Mouse (Mus musculus) lung, postnatal 36 days (tissue): ENCODE measurements around the gene Inha.

Experiments
- DNase-seq: peaks from one replicate; pipeline ENCODE4 v3.0.0; 2022; ENCODE audit warnings: mixed read lengths

The Inha gene

DNA sequence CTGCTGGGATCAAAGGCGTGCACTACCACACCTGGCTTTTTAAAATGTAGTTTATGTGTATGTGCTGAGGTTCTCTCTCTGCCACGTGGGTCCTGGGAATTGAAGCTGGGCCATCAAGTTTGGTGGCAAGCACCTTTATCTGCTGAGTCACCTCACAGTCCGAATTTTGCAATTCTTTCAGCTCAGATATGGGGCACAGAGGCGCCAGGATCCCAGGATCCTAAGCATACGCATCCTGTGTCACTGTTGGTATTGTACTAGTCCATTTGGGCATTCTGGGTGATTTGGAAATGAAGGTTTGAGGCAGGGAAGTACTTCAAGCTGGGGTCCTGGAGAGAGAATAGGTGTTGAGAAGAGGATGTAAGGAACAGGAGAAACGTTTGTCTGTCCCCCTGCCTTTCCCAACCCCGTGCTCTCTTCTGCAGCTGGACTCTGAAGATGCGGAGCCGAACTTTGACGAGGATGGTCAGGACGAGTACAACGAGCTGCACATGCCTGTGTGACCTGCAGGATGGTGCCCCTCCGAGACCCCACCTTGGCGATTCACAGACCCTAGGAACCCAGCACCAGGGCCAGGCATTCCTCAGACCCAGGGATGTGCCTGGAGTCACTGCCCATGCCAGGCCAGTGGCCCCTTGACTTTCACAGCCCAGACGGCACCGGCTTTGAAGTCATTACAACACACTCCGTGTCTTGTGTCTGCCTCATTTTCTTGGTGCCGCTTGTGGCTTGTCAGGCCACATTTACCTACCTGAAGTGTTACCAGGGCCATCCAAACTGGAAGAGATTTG, 51.7 kb downstream of the Inha start:
- DNase-seq: no peak

- peak; percentile 96 for DNase-seq
Measured at GRCm38 (mm10) chr1:75559212-75559925, 52.5 kb downstream of the Inha start.
